Mouse (Mus musculus) CH12.LX (cell line): ENCODE measurements around the gene Lyst. TPM values are rescaled to one million over a fixed set of nuclear protein-coding genes. Genes with fewer than 3 reads are reported as not detected.

Experiments
- DNase-seq: peaks from one replicate; pipeline ENCODE4 v3.0.0-alpha.2; 2013; ENCODE audit errors: extremely low read depth
- H3K27ac ChIP-seq: 2 replicates; pipeline ENCODE4 v1.5.1; 2012; ENCODE audit warnings: low read depth, mild to moderate bottlenecking, control low read depth, moderate library complexity; ENCODE audit not compliant: insufficient read depth
- H3K27me3 ChIP-seq: replicated peaks from 2 replicates; pipeline ENCODE3; 2012; ENCODE audit warnings: inconsistent platforms
- H3K36me3 ChIP-seq, 2 experiments: replicated peaks in 1 of 2; 2 replicates each; pipeline versions ENCODE3 to v1.6.1; 2012; ENCODE audit warnings: inconsistent platforms in 1 of 2, low read length in 1 of 2, mild to moderate bottlenecking in 1 of 2, mixed read lengths in 1 of 2, moderate library complexity in 1 of 2; ENCODE audit not compliant: control insufficient read depth in 1 of 2, insufficient read depth in 1 of 2
- H3K4me1 ChIP-seq, 2 experiments: 2 replicates each; pipeline ENCODE4 v1.6.1; 2012; ENCODE audit warnings: inconsistent platforms in 1 of 2, moderate library complexity in 1 of 2; ENCODE audit not compliant: insufficient read depth in 2 of 2, control insufficient read depth in 1 of 2
- H3K4me2 ChIP-seq: 2 replicates; pipeline ENCODE4 v1.6.1; 2012; ENCODE audit warnings: low read depth, mild to moderate bottlenecking, control low read depth; ENCODE audit not compliant: poor library complexity, insufficient read depth, severe bottlenecking
- H3K4me3 ChIP-seq, 3 experiments: fragments of 150-350 bp in 1 of 3; sonication (generic) in 1 of 3; replicated peaks in 1 of 3; 2 replicates each; pipeline versions ENCODE3 to v1.5.1; 2011 to 2012; ENCODE audit warnings: low read depth in 2 of 3, low read length in 2 of 3, mild to moderate bottlenecking in 2 of 3, moderate library complexity in 2 of 3, control low read depth in 1 of 3, improper control_type of control experiment in 1 of 3, inconsistent platforms in 1 of 3, mixed read lengths in 1 of 3; ENCODE audit not compliant: poor library complexity in 1 of 3
- H3K79me2 ChIP-seq: replicated peaks from 2 replicates; pipeline ENCODE4 v1.6.1; 2012; ENCODE audit warnings: mild to moderate bottlenecking, moderate library complexity; ENCODE audit not compliant: control insufficient read depth, poor library complexity, insufficient read depth, severe bottlenecking; ENCODE audit errors: extremely low read depth
- H3K9ac ChIP-seq: 2 replicates; pipeline ENCODE4 v1.6.1; 2012; ENCODE audit warnings: low read depth, mild to moderate bottlenecking, control low read depth, moderate library complexity; ENCODE audit not compliant: insufficient read depth
- H3K9me3 ChIP-seq: replicated peaks from 2 replicates; pipeline ENCODE3; 2012; ENCODE audit warnings: low read length, inconsistent platforms, mixed read lengths
- CTCF ChIP-seq, 2 experiments: IDR thresholded peaks in 1 of 2; conservative IDR thresholded peaks in 1 of 2; 2 replicates each; pipeline ENCODE4 v1.5.1; 2011 to 2012; ENCODE audit warnings: low read depth in 2 of 2, low read length in 2 of 2, improper control_type of control experiment in 1 of 2, inconsistent platforms in 1 of 2, mild to moderate bottlenecking in 1 of 2, moderate library complexity in 1 of 2
- ELF1 ChIP-seq: IDR thresholded peaks from 2 replicates; pipeline ENCODE4 v1.6.1; 2014; ENCODE audit warnings: low read depth, mild to moderate bottlenecking, inconsistent platforms, low read length, improper control_type of control experiment
- EP300 ChIP-seq: IDR thresholded peaks from 2 replicates; pipeline ENCODE4 v1.6.1; 2011; ENCODE audit warnings: low read length, improper control_type of control experiment
- ETS1 ChIP-seq: conservative IDR thresholded peaks from 2 replicates; pipeline ENCODE4 v1.6.1; 2012; ENCODE audit warnings: low read depth, mild to moderate bottlenecking, inconsistent platforms, low read length, improper control_type of control experiment, moderate library complexity
- GABPA ChIP-seq: IDR thresholded peaks from 2 replicates; pipeline ENCODE4 v1.6.1; 2012; ENCODE audit warnings: low read depth, low read length, improper control_type of control experiment, inconsistent platforms; ENCODE audit not compliant: insufficient replicate concordance
- HCFC1 ChIP-seq: IDR thresholded peaks from 2 replicates; pipeline ENCODE4 v1.6.1; 2012; ENCODE audit warnings: low read depth, mild to moderate bottlenecking, inconsistent platforms, low read length, improper control_type of control experiment
- IRF4 ChIP-seq: IDR thresholded peaks from 2 replicates; pipeline ENCODE4 v1.6.1; 2014; ENCODE audit warnings: low read depth, mild to moderate bottlenecking, inconsistent platforms, low read length, improper control_type of control experiment
- NRF1 ChIP-seq: IDR thresholded peaks from 2 replicates; pipeline ENCODE4 v1.6.1; 2014; ENCODE audit warnings: low read depth, mild to moderate bottlenecking, inconsistent platforms, low read length, improper control_type of control experiment, moderate library complexity
- POLR2A ChIP-seq: IDR thresholded peaks from 2 replicates; pipeline ENCODE4 v1.6.1; 2011; ENCODE audit warnings: low read depth, mild to moderate bottlenecking, improper control_type of control experiment, low read length
- RCOR1 ChIP-seq: conservative IDR thresholded peaks from 2 replicates; pipeline ENCODE4 v1.6.1; 2012; ENCODE audit warnings: low read depth, mild to moderate bottlenecking, inconsistent platforms, low read length, improper control_type of control experiment
- SIN3A ChIP-seq: IDR thresholded peaks from 2 replicates; pipeline ENCODE4 v1.6.1; 2012; ENCODE audit warnings: low read length, improper control_type of control experiment, inconsistent platforms
- TBP ChIP-seq: conservative IDR thresholded peaks from 2 replicates; pipeline ENCODE4 v1.6.1; 2011; ENCODE audit warnings: low read depth, low read length, improper control_type of control experiment
- UBTF ChIP-seq: IDR thresholded peaks from 2 replicates; pipeline ENCODE4 v1.6.1; 2012; ENCODE audit warnings: low read depth, mild to moderate bottlenecking, inconsistent platforms, low read length, improper control_type of control experiment, moderate library complexity
- USF2 ChIP-seq: conservative IDR thresholded peaks from 2 replicates; pipeline ENCODE4 v1.6.1; 2011; ENCODE audit warnings: low read depth, low read length, improper control_type of control experiment
- ZC3H11A ChIP-seq: IDR thresholded peaks from 2 replicates; pipeline ENCODE4 v1.6.1; 2012; ENCODE audit warnings: low read depth, mild to moderate bottlenecking, inconsistent platforms, low read length, improper control_type of control experiment
- ZNF384 ChIP-seq: IDR thresholded peaks from 2 replicates; pipeline ENCODE4 v1.6.1; 2012; ENCODE audit warnings: low read depth, low read length, improper control_type of control experiment, inconsistent platforms
- dilution Hi-C: fragments of 300-500 bp; cut with MboI; formaldehyde crosslinking; loops from 2 replicates; pipeline ENCODE4 v1.14.3; 2020; ENCODE audit warnings: low sequenced_read_pairs; ENCODE audit not compliant: extremely low pct_unique_long_range_greater_than_20kb, extremely low pct_ligation_motif_present
- in situ Hi-C: fragments of 300-500 bp; cut with MboI; formaldehyde crosslinking; loops from 3 replicates; pipeline ENCODE4 v1.14.3; 2019; ENCODE audit warnings: low sequenced_read_pairs, low pct_ligation_motif_present, low pct_unique_long_range_greater_than_20kb, mixed read lengths
- polyA plus RNA-seq: library from polyadenylated mRNA; unstranded; fragments of >175 nt; gene quantifications from 2 replicates; pipeline ENCODE4 v1.2.1, GENCODE M21; 2012; ENCODE audit warnings: low read depth; ENCODE audit not compliant: insufficient read length
- total RNA-seq, 2 experiments: library from RNA; depleted of rRNA; stranded (reverse); fragments of 300-350 nt in 1 of 2; fragments of >200 nt in 1 of 2; gene quantifications; 2 replicates each; pipeline ENCODE4 v1.2.3; 2012 to 2014

Lyst gene
- total and polyA plus RNA-seq, 3 experiments = 33.1 to 61.1 (median 34.8) TPM

DNA sequence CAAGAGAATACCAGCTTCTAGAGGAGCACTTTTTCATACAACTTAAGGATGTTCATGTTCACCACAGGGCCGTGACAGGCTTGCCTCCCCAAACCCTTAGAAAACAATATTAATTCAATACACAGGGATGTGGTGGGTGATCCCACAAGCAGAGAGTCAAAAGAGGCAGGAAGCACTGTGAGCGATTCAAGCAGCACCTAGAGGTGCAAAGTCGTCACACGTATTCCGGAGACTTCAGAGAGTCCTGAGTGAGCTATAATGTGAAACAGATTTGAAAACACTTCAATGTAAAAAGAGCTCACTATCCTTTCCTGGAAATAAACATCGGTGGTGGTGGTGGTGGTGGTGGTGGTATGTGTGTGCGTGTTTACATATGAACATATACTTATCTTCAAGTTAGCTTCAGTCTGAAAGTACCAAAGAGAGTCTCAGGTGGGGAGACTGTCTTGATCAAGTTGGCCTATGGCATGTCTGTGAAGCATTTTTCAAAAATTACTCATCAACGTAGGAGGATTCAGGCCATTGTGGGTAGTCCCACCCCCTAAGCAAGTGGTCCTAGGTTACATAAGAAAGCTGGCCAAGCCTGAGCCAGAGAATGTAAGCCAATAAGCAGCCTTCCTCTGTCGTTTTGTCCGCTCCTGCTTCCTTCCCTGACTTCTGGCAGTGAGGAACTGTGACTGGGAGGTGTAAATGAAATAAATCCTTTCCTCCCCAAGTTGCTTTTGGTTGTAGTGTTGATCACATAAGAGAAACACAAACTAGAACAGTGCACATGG is 17.9 kb upstream of the Lyst start:
- H3K4me3 ChIP-seq = no peak overlapping the region
- H3K4me2 ChIP-seq = no peak overlapping the region
- no peak overlapping the region for H3K9ac ChIP-seq
- peaks cover 0 to 18% of the 10 kb centered on the region in 2 experiments; a peak in 2 of 4 replicates for H3K4me1 ChIP-seq
- no peaks in the 10 kb centered on the region for H3K79me2 ChIP-seq
- no peak overlapping the region for H3K27ac ChIP-seq
- no peaks in the 10 kb centered on the region for H3K27me3 ChIP-seq
- DNase-seq = no peak
- dilution Hi-C loops = no loop called here
- no peak for TF ChIP-seq EP300
- TF ChIP-seq NRF1 = no peak
- TF ChIP-seq POLR2A = no peak
- no peak for TF ChIP-seq SIN3A
- TF ChIP-seq ELF1 = no peak
- no peak for TF ChIP-seq TBP
- TF ChIP-seq IRF4 = no peak
- TF ChIP-seq ZC3H11A = no peak
- no peak for TF ChIP-seq ZNF384
- TF ChIP-seq RCOR1 = no peak
- no peaks in the 10 kb centered on the region for H3K36me3 ChIP-seq
- in situ Hi-C loops = no loop called here
- peaks cover 3% of the 10 kb centered on the region for H3K9me3 ChIP-seq

DNA sequence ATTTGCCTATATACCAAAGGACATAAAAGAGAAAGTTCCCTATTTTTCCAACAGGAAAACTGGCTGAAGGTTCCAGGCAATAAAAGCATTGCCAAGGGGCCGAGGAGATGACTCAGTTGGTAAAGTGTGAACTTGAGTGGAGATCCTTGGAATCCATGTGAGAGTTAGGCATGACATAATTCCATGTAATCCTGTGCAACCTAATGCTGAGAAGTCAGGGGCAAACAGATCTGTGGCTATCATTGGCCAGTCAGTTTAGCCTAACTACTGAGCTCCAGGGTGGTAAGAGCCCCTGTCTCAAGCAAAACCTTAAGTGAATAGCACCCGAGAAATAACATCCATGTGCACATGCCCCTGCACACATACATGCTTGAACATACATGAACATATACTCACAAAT is 17.3 kb upstream of the Lyst start:
- Histone ChIP-seq H3K9me3 (peaks cover 3% of the 10 kb centered on the region), H3K36me3 (no peaks in the 10 kb centered on the region), H3K9ac (no peak overlapping the region), H3K27me3 (no peaks in the 10 kb centered on the region), H3K27ac (no peak overlapping the region), H3K79me2 (no peaks in the 10 kb centered on the region), H3K4me1 (peaks cover 0 to 18% of the 10 kb centered on the region in 2 experiments; a peak in 2 of 4 replicates), H3K4me2 (no peak overlapping the region), H3K4me3 (no peak overlapping the region)
- in situ Hi-C loops (no loop called here), dilution Hi-C loops (no loop called here)
- no peak for DNase-seq
- TF ChIP-seq HCFC1 = no peak
- TF ChIP-seq ELF1 = no peak
- no peak for TF ChIP-seq GABPA
- no peak for TF ChIP-seq ETS1
- TF ChIP-seq RCOR1 = no peak
- no peak for TF ChIP-seq UBTF
- no peak for TF ChIP-seq ZC3H11A
- TF ChIP-seq USF2 = no peak
- TF ChIP-seq ZNF384 = no peak
- no peak for TF ChIP-seq CTCF (conservative IDR thresholded peaks at IDR 0.05 in 1 of 2, IDR thresholded peaks at IDR 0.05 in 1 of 2; ENCODE audit: low read depth in 2 of 2, low read length in 2 of 2)
- TF ChIP-seq, all 38 proteins: peak for 0
